Mouse (Mus musculus): ENCODE measurements at regions not wholly inside any gene's neighbourhood (a gene's known extent, or its start where the extent isn't known, plus 50 kb on each side); places are given as distances from the start of the nearest gene placed in this dataset.

DNA sequence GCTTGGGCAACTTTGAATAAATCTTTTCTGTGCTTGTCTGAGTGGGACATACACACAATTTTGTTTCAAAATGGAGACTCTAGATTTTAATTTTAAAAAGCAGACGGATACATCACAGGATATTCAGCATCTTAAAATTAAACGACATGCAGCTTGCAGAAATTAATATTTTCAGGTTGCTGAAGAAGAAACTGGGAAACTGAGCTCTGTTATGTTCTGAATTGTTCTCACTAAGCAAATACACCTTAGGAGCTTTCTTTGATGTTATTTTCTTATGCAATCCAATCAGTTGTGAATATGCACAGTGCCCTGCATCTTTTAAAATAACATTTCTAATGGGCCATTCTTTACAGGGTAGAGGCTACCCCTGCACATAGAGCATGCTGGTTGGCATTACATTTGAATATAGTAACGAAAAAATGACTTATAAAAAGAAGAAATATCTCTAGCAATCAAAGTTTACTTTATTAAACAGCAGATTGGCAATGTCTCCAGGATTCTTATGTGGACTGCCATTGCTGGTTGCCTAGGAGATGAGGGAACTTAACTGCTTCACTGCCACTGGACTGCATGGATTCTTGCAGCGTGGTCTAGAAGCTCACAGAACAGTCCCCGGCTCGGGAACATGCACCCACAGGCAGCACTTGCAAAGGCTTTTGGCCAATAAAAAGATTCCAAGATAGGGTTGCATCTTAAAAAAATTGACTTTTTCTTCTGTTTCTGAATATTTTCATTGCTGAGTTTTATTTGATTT lies 279.7 kb downstream of the Sox11 start:
- peak in 1 of 2 experiments; percentile 19 for DNase-seq (ENCODE audit: low spot score in 2 of 2)

DNA sequence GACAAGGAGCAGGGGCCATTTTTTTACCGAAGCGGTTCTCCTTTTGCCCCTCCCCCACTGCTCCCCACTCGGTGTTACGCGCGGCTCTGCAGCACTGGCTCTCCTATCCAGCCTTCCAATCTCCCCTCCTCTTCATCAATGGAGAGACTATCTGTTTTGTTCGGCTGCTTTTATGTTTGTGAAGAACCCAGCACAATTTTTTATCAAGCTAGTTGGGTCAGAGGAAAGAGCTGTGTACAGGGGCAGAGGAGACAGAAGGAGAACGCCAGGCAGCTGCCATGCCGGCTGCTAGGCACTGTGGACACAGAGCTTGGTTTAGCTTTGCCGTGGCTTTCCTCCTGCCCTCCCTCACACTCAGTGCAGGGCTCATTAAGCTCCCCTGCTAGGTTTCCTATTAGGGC lies 280.3 kb downstream of the Sox11 start:
- DNase-seq (ENCODE audit: low spot score in 2 of 2) = peak in 1 of 2 experiments; percentile 39

DNA sequence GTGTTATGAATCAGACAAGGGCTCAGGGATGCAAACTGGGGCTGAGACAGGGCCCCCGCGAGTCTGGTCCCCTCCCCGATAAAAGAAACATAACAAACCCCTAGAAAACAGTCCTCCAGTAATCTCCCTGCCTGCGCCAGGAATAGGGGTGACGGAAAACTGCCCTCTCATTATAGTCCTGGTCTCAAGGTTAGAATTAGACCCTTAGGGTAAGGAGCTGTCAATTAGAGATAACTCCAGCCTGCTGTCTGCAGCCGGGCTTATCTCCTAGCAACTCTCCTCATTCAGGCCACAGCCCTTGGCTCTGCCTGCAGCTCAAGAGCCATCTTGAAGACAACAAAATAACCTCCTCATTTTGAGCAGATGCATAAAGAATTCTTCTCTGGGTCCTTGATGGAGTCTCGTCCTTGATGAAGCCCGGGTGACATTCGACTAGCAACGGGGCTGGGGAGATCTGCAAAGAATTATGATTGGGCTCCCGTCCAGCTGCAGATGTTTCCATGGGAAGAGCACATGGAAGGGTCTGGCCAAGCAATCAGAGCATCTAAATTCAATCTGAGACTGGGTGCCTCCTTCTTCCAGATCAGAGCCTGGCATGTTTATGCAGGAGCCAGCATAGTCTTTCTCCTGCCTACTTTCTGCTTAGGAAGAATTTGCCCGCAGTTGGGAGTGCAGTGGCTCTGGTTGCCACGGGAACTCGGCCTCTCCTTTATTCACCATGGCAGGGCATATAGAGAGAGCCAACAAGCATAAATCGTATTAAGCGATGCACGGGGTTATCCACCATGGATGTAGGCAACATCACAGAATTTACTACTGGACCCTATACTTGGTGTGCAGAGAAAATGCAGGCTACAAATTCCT lies 281.2 kb downstream of the Sox11 start:
- peak in 1 of 2 experiments; percentile 56 for DNase-seq (ENCODE audit: low spot score in 2 of 2)

DNA sequence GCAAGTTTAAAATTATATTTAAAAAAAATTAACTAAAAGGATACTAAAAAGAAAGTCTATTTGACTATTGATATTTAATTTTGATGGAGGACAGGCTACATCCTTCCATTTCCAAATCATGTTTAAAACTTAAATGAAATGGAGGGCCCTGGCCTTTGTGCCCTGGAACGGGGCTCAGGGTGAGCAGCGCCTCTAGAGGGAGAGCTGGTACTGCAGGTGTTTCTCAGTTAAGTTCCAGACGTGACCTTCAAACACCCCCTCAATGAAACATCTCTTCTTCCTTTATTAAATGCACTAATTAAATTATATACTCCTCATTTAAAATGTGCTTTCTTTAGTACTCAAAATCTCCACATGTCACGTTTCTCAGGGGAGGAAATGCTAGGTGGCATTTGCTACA lies 282.5 kb downstream of the Sox11 start:
- peak in 1 of 2 experiments; percentile 23 for DNase-seq (ENCODE audit: low spot score in 2 of 2)

DNA sequence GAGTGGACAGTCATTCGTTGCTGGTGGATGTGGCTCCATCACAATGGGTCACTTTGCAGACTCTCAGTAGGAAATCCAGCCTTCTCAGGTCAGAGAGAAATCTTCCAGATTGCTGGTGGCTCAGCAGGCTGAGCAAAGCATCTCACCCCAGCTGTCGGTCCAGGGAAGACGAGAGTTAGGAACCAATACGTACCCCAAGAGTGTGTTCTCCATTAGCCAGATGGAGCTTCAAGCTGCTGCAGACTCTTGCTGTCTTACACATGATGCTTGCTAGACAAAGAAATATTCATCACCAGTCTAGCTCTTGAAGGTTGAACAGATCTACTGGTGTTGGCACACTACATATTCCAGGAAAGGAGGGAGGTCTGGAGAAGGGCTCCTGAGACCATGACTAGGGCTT lies 288.0 kb downstream of the Sox11 start:
- peak in 1 of 2 experiments; percentile 61 for DNase-seq (ENCODE audit: low spot score in 2 of 2)

DNA sequence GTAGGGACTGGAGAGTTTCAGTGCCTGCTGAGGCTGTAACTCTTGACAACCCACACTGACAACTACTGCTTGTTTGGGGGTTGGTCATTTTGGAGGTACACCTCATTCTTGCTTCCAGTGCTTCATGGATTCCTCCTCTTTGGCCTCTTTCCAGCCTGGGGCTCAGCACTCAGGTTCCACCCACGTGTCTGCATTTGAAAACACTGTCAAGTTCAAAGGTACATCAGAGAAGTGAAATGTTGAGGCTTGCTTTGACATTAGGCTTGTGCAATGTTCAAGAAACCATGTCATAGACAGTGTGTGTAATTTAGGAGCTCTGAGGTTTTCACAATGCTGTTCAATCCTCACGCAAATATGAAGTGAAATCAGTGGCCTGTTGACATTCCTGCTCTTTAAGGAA lies 304.5 kb downstream of the Sox11 start:
- DNase-seq (ENCODE audit: low spot score in 2 of 2) = no peak

DNA sequence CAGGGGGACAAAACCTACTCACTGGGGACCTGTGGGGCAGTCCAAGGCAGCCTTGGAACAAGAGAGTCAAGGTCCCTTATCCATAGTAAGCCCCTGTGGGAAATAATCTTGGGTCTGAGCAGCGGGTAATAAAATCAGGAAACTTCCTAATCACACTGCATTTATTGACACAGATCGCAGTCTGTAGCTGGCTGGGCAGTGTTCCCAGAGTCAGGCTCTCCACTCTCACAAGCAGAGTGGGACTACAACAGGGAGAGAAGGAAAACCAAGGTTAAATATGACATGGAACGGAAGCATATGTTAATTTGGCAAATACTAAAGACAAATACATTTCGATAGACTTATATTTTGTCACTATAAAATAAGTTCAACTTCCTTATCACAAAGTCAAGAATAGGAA lies 322.6 kb downstream of the Sox11 start:
- DNase-seq (ENCODE audit: low spot score in 2 of 2) = no peak

DNA sequence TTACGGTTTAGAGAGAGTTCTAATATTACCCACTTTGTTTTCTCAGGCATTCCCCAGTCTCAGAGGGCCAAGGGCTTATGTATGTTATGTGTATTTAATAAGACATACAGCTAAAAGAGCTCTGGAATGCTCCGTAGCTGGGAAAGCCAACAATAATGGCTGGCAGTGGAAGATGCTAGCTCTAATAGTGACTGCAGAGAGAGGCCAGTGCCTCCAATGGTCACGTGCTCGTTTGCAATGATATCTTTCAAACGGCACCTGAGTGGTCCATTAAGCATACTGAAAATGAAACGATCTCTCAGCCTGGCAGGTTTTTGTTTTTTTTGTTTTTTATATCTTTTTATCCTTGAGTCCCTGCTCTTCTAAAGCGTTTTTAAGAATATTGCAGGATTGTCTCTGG lies 324.0 kb downstream of the Sox11 start:
- DNase-seq (ENCODE audit: low spot score in 2 of 2) = no peak

DNA sequence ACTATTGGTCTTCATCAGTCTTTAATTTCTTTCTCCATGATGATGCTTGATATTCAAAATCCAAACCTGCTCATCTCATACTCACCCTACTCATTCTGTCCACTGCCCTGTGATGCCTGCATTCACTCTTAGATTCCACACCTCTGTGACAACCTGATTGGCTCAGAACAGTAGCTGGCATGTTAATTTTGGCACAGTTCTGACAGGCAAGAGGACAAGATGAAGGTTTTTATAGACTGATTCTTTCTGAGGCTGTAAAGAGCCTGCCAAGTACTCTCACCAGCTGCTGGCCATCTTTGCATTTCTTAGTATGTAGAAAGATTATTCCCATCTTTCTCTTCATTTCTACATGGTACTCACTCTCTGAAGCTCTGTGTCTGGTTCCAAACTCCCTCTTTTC lies 343.1 kb downstream of the Sox11 start:
- no peak for DNase-seq (ENCODE audit: low spot score in 2 of 2)

DNA sequence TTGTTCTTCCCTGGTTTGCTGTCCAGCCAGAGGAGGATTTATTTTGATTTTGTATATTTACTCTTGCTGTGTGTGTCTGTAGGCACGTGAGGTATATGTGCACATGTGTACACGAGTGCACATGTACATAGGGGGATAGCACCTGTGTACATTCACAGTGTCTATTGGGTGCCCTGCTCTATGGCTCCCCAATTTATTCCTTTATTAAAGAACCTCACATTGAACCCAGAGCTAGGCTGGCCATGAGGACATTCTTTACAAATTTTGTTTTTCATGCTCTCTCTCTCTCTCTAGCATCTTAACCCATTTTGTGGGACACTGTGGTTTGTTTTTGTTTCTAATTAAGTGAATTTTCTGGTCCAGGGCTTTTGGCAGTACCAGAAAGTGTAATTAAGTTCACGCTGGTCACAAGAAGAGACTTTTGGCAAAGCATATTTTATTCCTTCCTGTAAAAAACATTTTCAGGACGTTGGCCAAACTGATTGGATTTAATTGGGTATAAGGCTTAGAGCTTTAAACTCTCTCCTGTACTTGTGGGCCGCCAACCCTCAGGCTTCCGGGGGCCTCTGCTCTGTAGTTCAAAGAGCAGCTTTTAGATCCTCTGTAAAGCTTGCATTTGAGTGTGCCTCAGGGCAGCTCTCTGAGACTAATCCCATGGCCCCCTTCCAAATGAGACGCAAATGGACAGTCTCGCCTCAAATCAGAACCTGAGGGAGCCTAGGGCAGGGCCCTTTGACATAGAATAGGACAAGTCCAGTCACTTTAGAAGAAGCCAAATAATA lies 365.9 kb downstream of the Sox11 start:
- DNase-seq (ENCODE audit: low spot score in 2 of 2) = peak in 1 of 2 experiments; percentile 7

DNA sequence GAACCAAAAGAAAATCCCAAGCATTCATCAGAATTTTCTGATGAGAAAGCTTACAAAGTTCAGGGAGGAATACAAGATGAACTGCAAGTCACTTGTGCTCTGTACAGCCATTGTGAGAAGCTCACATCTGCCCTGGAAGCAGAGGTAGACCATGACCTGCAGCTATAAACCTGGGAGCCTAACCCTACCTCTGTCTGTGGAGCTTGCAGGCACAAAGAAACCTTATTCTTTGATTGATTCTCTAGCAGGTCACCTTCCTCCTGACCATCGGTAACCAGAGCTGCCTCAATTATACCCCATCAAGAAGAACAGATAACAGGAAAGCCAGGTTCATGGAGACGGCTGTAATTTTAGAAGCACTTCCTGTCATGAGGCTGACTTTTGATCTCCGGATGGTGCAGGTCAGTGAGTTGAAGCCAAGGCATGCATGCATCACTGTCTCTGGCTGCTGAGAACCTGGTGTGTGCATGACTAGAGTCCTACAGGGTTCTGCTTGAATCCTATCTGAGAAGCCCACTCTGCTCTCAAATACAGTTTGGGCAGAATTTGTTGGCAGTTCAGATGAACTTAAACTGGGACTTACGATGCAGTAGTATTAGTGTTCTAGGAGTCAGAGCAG lies 369.8 kb downstream of the Sox11 start:
- DNase-seq (ENCODE audit: low spot score in 2 of 2) = no peak

DNA sequence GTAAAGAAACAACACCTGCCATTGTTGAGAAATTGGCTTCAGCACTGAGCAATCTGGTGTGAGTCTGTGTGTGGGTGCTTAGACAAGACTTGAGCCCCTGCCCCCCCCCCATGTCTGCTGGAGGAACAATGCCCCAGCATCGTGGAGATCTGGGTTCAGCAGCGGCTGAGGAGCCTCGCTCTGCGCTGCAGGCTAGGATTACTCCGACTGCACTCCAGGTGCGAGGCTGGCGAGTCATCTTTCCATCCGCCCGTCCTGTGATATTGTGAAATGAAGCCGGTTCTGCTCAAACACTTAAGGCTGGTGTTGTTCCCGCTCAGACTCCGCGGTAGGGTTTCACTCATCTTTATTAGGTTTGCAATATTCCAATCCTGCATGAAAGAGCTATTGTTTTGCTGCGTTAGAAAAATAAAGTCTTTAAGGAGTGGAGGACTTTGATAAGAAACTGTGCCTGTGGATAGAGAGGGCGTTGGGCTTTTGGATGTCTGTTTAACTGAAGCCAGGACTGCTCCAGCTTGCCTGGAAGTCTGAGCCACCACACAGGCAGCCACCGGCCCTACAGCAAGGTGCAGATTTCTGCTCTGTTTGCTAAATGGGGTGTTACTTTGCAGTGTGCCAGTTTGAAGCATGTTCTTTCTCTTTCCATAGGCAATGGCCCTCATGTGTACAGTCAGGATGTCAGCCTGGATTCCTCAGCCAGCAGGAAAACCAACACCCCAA lies 375.2 kb downstream of the Sox11 start:
- no peak for DNase-seq (ENCODE audit: low spot score in 2 of 2)

DNA sequence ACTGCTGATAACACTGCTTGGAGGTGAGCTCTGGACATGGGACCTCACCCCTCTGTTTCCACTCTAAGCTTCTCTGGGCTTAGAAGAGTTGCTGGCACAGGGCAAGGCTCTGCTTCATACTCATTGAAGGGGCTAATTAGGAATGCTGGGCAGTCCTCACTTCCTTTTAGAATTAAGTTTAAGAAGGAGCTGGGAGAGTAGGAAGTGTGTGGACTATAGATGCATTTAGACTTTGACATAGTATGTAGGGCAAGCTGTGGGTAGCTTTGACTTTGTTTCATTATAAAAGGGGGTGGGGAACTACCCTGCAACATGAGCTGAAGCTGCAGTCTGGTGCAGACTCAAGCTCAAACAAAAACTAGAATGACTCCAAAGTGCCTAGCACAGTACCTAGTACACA lies 378.5 kb downstream of the Sox11 start:
- DNase-seq (ENCODE audit: low spot score in 2 of 2) = no peak

DNA sequence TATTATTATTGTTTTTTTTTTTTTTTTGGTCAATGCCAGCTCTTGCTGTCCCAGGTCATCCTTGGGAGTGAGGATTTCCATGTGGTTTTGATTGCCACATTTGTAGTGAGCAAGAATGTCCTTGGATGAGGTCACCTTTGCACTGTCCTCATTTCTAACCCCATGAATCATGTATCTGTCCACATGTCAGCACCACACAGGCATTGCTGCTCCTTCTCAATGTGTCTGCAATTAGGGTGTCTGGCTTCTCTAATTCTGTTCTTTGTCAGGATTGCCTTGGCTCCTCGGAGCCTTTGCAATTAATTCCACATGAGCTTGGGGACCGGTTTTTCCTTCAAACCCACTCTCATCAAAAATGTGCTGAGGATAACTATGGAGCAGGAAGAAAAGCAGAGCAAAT lies 402.5 kb downstream of the Sox11 start:
- DNase-seq (ENCODE audit: low spot score in 2 of 2) = no peak

DNA sequence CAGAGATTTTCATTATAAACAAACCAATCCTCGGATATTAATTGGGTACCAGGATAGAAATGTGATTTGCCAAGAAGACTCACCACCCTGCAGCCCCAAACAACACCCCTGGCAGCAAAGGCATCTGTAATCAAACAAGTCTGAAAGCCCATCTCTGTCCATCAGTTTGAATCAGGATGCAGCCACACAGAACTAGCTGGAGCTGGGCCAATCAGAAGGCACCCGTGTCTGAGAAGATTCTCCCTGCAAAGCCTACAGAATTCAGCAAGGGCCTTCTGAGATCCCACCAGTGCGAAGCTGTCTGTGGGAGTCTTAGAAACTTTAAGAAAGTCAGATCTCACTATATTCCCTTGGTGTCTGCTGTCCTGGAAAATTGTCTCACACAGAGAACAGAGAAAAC lies 404.5 kb downstream of the Sox11 start:
- no peak for DNase-seq (ENCODE audit: low spot score in 2 of 2)

DNA sequence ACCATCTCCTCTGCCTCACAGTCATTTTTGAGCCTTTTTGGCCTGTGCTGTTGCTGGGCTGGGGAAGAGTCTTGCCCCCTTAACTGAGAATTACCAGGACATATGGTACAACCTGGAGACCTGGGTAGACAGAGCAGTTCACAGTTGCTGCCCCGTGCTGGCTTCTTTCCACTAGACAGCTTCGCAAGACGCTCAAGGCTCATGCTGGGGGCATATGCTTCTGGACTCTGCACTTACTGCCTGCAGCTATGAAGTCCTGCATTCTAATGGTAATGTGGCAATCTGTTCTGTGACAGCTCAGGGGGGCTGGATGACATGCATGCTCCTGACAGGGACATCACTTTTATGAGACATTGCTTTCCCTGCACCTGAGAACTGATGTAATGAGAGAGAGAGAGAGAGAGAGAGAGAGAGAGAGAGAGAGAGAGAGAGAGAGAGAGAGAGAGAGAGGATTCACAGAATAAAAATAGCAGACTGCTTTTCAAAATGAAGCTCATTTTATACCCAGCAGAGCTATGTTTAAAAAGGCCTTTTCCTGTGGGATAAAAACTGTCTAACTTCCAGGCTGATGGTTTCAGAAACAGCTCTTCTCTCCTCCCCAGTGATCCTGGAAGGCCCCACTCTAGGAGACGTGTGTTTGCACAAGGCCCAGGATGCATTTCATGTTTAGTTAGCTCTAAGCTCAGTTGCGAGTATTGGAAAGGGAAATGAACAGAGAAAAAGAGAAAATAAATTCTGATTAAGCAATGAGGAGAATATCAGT lies 405.5 kb downstream of the Sox11 start:
- no peak for DNase-seq (ENCODE audit: low spot score in 2 of 2)

DNA sequence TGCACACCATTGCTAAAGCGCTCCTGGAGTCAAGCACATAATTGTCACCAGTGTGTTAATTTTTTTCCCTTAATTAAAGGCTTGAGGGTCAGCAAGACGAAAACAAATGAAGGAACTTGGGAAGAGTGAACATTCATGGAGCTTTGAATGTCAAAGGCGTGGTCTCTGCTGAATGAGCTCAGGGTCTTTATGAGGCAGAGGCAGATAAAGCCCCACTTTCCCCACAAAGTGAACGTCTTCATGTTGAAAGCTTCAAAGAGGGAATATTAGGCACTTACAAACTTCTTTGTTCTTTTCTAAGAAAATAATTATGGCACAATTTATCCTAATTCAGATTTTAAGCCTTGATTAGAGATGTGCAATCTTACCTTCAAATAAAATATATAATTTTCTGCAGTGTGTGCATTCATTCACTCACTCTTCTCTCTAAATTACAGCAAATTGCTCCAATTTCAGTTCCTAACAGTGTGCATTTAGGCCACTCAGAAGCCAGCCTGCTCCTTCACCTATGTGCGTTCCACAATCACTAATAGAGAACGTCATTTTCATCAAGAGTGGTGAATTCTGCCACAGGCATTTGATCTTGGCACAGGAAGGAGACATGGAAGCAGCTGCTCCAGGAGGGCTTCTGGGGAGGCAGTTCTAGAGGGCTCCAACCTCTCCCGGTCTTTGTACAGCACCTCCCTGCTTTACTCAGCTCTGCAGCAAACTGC lies 412.1 kb downstream of the Sox11 start:
- DNase-seq (ENCODE audit: low spot score in 2 of 2) = no peak

DNA sequence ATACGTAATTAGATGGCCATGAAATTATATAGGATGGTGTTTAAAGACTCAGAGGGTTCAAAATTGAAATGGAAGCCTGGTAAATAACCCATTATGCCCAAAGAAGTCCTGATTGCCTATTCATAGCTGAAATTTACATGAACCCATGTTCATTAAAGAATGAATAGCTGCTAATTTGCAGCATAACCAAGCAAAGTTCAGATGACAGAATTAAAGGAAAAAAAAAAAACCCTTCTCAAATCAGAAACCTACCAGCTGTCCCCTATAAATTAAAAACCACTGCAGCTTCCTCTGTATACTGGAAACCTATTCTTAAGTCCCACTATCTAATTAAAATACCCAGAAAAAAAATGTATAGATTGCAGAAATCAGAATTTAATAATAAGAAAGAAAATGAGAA lies 436.2 kb downstream of the Sox11 start:
- DNase-seq (ENCODE audit: low spot score in 2 of 2) = no peak

DNA sequence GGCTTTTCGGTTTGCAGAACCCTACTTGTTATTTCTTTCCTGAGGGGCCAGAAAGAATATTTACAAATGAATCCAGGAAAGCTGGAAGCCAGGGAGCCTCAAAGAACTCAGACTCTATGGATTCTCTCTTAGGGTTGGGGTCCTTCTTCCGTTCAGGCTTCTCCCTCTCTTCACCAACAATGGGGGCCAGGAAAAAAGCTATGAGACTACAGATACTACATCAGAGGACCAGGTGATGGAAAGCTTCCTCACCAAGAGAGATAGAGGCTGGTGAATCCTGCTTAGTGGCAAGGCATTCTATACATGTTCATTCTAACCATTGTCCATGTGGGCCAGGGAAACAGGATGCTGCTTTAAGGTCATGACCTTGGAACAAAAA lies 434.9 kb downstream of the Cmpk2 start:
- no peak for DNase-seq (ENCODE audit: low spot score in 2 of 2)

All from layer of hippocampus, adult 18-20 months (tissue).